Mouse (Mus musculus) right cerebral cortex, adult 2 months (tissue): ENCODE measurements around the gene Ttc23.

ENCODE experiments used
- DNase-seq, 2 experiments: peaks; one replicate each; pipeline ENCODE4 v3.0.0; 2021 to 2022; ENCODE audit warnings: low spot score in 2 of 2

The Ttc23 gene

DNA sequence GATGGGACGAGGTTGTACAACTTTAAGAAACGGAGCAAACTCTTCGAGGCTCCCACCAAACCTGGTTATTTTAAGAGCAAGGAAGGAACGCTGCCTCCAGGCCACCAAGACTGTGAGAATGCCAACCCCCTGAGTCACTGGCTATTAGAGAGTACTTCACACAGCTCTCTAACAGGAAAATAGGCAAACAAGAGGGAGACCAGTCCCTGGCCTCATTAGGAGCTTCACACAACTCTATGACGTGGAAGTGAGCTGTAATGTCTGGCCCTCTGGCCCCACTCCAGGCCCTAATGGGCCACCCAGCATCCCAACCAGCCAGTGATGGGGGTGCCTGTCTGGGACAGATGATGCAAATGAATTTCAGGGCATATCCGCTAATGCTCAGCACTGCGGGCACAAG lies 94.5 kb downstream of the Ttc23 start:
- DNase-seq: no peak

DNA sequence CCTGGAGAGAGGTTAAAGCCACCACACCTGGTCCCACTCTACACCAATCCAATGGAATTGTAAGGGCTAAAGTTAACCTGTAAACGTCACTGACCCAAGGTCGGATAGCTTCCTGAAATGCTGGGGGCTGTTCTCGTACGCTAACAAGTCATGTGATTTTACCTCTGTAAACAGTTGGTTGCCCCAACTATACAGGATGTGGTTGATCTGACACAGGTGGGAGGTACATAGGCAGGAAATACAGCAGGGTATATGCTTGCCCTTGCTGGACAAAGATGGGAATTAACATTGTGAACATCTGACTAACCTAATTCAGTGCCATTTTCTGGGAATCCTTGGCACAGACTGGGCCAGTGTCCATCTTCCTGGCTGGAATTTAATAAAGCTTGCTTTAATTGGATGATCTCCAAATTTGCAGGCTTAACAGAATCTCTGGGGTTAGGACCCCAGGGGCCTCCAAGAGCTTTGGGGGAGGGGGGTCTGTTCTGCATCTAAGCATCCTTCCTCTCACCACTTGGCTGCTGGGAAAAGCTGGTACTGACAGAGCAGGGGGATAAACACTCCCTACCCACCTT lies 100.6 kb downstream of the Ttc23 start:
- no peak for DNase-seq

DNA sequence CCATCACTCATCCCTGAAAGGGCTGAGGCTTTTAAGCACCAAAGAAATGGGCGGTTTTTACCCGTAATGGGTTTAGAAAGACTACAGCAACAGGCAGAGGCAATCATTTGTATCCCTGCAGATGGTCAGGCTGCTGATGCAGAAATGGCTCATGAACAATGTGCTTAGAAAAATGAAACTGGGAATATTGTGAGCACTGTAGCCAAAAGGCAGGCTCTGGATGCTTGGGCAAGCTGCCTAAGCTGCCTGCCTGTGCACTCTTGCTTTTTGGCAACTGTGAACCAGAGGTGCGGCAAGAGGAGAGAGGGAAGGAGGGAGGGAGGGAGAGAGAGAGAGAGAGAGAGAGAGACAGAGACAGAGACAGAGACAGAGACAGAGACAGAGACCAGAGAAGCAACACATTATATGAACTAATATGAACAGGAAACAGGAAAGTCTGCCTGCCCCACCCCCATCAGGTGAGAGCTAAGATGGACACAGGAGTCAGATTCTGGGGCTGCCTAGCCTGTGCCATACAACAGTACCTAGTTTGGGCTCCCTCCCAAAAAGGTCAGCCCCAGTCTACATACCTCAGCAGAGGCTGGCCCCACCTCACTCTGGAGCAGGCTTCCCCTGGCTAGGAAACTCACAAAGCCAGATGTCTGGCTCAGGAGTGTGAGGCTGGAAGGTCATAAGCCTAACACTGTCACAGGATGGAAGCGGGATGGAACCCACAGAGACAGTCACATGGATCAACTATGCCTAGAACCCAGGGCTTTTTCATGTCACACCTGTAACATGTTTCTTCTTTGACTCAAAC lies 102.4 kb downstream of the Ttc23 start:
- no peak for DNase-seq

DNA sequence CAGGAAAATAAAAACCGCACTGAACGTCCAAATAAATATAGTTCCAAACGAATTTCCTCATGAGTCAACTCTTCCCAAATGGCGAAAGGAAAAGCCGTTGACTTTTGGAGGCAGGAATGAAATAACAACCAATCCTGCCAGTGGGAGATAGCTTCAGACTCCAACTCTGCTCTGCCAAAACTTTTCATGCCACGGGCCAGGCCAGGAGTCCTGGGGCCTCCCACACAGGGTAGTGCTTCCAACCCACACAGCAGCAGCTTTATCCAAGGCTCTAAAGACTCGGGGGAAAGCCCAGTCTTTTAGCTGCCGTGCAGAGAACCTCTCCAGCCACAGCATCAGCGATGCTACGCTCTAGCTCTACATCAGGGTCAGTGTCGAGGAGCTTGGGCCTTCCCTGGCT lies 107.4 kb downstream of the Ttc23 start:
- DNase-seq: no peak

DNA sequence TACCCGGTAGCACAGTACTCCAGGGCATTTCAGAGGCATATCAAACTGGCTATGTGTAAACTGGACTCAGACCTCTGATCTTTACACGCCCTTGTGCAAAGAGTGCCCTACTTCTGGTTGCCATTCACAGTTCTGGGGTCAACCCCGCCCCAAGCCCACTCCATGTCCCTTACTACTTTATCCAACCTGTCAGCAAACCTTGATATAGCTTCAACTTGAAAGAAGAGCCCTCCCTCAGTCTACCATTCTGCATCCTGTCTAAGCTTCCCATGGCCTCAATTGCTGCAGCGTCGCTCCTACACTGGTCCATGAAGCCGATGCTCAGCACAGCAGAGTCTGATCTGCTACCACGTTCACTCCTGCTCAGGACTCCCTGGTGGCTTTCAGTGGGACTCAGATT lies 108.2 kb downstream of the Ttc23 start:
- no peak for DNase-seq

DNA sequence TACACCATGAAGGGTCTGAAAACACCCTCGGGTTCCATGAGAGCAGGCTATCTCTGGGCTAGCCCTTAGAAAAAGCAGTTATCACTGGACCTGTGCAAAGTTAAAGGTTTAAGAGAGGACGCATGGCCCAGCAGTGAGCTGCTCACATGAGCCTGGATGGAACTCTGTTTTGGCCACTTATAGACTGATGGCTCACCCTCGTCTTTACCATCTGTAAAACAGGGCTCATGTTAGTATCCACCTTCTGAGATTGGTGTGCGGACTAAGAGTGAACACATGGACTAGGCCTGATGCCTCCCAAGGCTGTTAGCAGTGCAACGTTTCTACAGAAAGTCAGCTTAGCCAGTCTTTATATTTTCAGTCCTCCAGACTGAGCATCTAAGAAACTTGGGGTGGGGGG lies 109.4 kb downstream of the Ttc23 start:
- no peak for DNase-seq

DNA sequence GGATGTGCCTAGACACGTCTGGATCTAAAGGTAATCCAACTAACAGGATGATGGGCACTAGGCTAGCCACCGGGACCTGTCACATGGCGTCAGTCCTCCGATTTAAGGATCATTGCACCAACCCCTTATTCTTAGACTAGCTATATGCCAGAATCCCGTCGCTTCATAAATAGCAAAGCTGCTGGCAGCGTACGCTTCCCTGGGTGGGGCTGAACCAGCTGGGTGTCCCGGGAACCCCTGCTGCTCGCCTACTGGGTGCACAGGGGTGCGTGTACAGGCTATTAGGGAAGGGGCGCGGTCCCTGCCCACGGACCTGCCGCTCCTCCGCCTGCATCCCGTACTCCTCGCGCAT lies 111.3 kb downstream of the Ttc23 start:
- DNase-seq: no peak

DNA sequence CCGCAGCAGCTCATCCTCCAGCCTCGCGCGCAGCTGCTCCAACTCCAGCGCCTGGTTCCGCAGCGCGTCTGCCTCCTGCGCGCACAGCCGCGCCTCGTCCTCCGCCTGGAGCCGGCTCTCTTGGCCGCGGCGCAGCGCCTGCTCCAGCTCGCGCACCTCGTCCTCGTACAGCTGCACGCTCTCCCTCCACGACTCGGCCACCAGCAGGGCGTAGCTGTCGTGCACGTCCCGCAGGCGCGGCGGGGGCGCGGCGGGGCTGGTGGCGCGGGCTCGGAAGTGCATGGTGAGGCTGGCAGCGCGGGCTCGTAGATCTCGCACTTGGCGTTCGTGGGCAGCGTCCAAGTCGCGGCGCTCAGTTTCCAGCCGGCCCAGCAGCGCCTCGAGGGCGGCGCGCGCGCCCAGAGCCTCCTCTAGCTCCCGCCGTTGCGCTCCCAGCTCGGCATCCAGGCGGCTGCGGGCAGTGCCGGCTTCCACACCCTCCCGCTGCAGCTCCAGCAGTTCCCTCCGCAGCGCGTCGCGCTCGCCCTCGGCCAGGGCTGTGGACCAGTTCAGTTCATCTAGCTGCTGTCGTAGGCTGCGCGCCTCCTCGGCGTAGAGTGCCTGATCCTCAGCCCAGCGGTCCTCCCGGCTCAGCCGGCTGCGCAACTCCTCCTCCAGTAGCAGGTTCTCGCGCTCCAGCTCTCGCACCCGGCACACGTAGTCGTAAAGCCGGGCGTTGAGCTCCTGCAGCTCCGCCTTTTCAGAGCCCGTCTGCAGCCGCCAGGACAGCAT lies 111.8 kb downstream of the Ttc23 start:
- DNase-seq: peak; percentile 71 to 77

DNA sequence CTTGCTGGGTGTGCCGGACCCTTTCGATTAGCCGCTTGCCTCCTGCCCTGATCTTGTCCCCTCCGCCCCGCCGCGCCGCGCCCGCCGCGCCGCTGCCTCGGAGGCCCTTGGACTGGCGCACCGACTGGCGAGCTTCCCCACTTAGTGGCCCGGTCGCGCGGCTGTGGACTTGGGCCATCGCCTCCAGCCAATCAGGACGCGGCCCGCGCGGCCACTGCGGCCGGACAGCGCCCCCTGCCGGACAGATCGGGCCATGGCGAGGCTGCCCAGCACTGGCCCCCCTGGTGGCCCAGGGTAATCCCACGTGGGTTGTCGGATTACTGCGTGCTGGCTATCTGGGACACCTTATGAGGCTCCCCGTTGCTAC lies 112.4 kb downstream of the Ttc23 start, which contains the start of gene Synm:
Gene Synm, minus strand, starts transcription at position 114 of the 367 bp plus-strand sequence.
- peak; percentile 90 to 91 for DNase-seq

DNA sequence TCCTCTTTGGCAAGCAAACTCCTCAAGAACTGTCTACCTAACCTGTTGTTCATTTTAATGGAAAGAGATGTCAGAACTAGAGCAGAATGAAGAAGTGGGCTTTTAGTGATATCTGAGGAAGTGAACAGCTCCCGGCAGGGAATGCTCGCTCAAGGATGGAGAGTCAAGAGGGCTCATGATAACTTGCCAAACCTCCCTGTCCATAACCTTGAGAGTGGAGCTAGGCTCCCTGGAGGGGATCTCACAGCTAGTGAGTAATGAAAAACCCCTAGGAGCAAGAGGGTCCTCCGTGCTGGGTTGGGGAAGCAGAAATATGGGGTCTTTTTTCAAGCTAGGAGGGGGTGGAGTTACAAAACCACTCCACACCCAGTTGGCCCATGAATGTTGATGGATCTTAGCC lies 116.4 kb downstream of the Ttc23 start:
- DNase-seq: no peak

DNA sequence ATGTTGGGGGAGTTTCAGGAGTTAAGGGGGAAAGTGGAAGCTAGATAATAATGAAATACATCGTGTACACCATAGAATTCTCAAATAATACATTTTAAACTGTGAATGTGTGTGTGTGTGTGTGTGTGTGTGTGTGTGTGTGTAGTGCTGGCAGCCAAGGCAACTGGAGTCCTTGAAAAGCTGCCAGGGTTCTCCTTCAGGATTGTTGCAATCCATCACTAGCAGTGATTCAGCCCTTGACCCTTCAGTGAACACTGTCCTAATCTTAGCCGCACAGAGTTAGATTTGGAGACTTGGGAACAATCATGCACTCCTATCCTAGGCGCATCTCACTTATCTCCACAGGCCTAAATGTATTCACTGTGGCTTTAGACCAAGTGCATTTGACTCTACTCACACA lies 120.9 kb downstream of the Ttc23 start:
- DNase-seq: no peak

DNA sequence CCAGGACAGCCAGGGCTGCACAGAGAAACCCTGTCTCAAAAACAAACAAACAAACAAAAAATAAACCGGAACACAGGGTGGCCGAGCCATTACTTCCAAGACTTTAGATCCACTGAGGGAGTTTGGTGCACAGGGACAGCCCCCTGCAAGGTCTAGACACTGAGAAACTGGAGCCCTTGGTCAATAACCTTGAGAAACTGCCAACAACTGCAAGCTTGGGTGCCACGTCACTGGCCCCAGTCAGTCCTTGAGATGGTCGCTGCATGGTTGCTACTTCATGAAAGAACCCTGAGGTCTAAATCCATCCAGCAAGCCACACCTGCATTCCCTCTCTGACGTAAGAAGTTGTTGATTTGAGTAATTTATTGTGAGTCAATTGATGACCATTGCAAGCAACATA lies 122.3 kb downstream of the Ttc23 start:
- no peak for DNase-seq

DNA sequence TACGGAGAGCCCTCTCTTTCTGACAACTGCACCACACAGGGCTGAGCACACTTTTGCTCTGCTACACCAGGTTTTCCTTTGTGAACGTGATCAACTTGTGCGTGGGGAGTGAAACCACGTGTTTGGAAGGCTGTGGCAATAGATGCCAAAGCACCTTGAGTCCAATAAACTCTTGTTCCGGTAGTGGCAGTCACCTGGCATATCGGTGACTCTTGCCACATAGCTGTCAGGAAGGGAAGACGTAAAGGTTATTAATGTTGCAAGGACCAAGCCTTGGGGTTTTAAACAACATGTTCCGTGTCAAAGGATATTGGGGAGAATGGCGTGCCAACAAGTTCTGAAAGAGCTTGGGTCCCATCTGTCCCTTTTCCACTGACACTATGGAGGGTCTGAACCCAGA lies 125.0 kb downstream of the Ttc23 start:
- no peak for DNase-seq

DNA sequence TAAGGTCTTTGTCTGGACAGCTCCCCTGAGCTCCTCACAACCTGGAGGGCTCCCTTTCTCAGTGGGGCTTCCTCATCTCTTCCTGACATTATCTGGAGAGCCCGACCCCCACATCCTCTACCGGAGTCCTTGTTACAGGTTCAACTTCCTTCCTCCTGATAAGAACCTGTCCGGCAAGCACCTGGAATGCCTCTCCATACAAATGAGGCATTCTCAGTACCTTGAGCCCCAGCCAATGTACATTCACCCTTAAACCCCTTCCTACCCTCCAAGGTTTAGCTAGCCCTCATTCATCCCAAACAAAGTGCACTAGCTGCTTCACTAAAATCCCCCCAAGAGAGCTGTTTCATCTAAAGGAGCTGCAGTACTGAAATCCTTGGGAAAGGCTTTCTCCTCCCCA lies 128.4 kb downstream of the Ttc23 start:
- DNase-seq: no peak

DNA sequence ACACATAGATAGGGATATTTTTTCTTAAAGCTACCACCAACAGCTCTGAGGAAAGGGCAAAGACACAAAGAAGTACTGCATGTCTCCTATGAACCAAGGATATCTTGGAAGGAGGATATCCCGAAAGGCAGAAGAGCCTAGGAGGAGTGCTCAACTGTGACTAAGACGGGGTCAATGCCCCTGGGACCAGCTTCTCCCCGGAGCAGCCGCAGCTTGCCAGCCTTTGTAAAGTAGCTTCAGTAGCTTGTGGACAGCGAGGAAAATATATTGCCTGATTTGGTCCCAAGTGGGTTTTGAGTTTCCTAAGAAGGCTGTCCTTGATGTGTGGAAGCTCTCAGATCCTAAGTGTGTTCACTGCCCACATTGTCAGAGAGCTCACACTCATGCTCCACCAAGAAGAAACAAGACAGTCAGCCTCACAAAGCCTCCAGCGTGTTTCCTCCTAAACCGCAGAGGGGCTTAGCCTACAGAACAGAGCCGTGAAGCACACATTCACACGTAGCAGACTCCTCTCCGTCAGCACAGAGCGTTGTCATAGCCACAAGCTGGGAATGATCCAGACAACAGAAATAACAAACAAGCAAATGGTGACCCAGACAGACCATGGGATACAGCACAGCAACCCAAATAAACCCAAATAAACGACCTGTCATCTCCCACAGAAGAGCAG lies 129.6 kb downstream of the Ttc23 start:
- DNase-seq: peak in 1 of 2 experiments; percentile 23

DNA sequence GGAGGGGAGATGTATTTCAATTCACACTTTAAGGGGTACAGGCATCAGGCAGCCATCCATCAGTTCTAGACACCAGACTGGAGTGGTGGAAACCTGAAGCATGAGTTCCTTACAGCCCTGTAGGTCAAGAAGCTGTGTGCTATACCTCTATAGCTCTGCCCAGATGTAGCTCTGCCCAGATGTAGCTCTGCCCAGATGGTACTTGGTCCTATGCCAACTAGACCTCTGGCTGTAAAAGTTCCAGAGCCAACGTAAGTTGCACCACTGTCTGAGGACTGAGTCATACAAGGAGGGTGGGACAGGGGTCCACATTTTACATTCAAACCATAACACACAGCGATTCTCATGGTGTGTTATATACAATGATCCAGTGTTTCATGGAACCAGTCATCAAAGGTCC lies 140.7 kb downstream of the Ttc23 start:
- DNase-seq: no peak

DNA sequence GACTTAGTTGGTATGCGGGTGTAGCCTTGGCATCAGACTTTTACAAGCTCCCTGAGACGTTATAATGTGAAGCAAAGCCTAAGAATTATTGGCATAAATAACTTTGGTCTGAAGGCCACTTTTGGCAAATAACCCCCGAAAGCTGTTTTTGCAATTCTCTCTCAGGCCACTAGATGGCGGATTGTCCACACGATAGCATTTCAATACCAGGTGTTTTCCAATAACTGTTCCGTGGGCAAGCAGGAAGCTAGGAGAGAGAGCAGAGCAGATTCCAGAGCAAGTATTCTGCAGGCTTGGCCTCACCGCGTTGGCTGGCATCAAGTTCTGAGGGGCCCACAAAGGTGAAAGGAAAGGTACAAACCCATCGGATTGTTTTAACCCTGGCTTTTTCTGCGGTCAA lies 141.5 kb downstream of the Ttc23 start:
- DNase-seq: peak; percentile 80 to 84

DNA sequence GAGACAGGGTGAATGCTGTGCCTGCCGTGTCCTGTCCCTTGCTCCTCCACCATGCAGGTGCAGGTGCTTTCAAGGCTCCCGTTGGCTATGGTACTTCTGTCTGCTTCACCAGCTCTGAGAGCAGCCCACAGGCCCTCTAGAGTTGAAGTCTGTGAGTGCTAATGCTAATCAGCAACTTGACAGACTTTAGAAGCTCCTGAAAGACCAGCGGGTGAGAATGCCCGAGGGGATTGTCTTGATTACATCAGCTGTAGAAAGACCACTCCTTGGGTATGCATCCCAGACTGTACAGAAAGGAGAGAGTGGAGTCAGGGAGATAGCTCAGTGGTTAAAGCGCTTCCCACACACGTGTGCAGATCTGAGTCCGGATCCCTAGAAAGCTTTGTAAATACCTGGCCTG lies 144.0 kb downstream of the Ttc23 start:
- no peak for DNase-seq

DNA sequence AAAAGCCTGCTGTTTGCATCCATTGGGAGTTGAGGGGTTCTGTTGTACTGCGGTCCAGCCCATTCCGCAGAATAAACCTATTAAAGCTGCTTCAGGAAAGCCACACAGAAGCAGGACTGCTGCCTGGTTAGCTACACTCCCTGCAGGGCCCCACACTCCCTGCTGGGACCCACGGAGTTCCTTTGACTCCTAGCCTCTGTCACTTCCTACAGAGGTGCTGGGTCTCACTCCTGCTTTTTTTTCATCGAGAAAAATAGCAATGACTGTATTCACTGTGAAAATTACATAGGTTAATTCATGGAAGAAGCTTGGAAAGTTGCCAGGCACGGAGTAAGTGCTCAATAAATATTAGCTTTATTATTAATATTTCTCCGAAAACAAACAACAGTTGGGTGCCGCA lies 146.2 kb downstream of the Ttc23 start:
- no peak for DNase-seq

DNA sequence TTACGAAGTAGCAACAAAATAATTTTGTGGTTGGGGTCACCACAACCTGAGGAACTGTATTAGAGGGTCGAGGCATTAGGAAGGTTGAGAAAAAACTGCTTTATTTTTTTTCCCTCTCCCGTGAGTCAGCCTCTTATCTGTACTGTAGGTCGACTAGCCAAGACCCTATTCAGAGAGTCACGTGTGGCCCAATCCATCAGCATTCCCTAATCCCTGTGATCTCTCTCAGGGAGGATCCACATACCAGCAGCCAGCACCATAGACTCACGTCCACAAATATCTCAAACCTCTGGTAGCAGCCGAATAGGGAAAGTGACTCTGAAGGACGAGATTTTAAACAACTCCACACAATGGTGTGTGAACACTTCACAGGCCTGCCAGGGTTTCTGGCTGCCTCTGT lies 149.9 kb downstream of the Ttc23 start:
- DNase-seq: no peak

DNA sequence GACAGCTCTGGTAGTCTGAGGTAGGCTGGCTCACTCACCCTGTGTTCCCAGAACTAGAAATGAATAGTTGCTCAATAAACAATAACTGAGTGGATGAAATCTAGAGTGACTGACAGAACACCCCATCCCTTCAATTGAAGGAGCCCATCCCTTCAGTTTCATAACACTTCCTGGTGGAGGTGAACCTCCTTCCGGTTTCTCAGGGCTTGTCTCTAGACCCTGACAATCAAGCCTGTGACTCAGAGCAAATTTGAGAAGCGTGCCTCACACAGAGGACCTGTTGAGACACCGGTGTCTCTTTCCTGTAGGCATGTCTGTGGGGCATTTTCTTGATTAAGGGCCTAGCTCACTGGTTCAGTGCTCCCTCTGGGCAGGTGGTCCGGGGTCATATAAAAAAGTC lies 151.3 kb downstream of the Ttc23 start:
- no peak for DNase-seq

DNA sequence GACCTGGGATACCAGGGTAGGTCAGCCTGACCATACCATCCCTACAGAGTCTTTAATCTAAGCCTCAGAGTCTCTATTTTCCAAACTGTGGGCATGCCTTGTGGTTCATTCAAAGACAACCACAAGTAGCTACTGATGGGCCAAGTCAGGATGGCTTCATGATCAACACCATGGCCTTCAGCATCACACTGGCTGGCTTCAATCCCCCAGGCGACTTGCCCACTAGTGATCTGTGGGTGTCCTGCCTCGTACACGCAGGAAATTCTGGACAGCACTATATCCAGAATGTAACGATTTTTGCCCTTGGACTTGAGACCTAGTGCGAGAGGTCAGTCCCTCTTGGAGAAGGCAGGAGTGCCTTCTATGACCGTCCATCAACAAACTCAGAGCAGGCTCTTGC lies 153.3 kb downstream of the Ttc23 start:
- DNase-seq: no peak

DNA sequence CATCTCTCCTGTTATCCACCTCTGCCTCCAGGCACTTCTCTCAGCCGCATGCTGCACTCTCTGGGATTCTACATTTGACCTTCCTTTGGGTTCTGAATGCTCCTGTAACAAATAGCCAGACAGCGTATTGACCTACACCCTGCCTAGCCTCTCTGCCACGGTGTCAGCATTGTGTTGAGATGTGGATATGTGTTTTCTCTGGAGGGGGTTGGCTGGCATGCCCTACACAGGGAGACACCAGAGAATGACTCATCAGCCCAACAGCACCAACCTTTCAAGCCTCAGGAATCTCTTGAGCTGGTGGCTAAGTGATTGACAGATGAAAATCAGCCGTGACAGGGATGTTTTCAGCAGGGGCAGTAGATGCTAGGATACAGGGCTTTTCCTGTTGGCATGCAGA lies 153.8 kb downstream of the Ttc23 start:
- DNase-seq: no peak
